Mouse (Mus musculus) lung, embryonic 14.5 days (tissue): Measurements from ENCODE around the gene Pf4. TPM values are rescaled to one million over a fixed set of nuclear protein-coding genes. Genes with fewer than 3 reads are reported as not detected.
A peak's percentile ranks its signal among the peaks of the same experiment; 100 is the strongest.

Experiments used
- ATAC-seq: fragments of 200-750 bp; cut with Nextera tagmentation; 2 replicates; pipeline ENCODE4 v1.8.0; 2017; ENCODE audit warnings: mild to moderate bottlenecking, moderate TSS enrichment, moderate library complexity; ENCODE audit not compliant: insufficient read depth
- DNase-seq: peaks from one replicate; pipeline ENCODE4 v3.0.0-alpha.2; 2015
- H3K27ac ChIP-seq: fragments of 300-500 bp; sonication (generic); 2 replicates; pipeline ENCODE4 v1.5.1; 2014; ENCODE audit warnings: low read depth, mild to moderate bottlenecking, moderate library complexity
- H3K27me3 ChIP-seq: fragments of 300-500 bp; sonication (generic); 2 replicates; pipeline ENCODE4 v1.6.1; 2014; ENCODE audit warnings: low read length, control low read depth; ENCODE audit not compliant: insufficient read depth
- H3K36me3 ChIP-seq: fragments of 300-500 bp; sonication (generic); 2 replicates; pipeline ENCODE4 v1.6.1; 2014; ENCODE audit warnings: control low read depth; ENCODE audit not compliant: insufficient read depth
- H3K4me1 ChIP-seq: fragments of 300-500 bp; sonication (generic); 2 replicates; pipeline ENCODE4 v1.6.1; 2014; ENCODE audit warnings: antibody characterized with exemption, control low read depth; ENCODE audit not compliant: insufficient read depth
- H3K4me2 ChIP-seq: fragments of 300-500 bp; sonication (generic); 2 replicates; pipeline ENCODE4 v1.6.1; 2014; ENCODE audit warnings: mild to moderate bottlenecking
- H3K4me3 ChIP-seq: fragments of 300-500 bp; sonication (generic); 2 replicates; pipeline ENCODE4 v1.5.1; 2014; ENCODE audit warnings: low read depth, low read length
- H3K9ac ChIP-seq: fragments of 300-500 bp; sonication (generic); 2 replicates; pipeline ENCODE4 v1.6.1; 2014
- H3K9me3 ChIP-seq: fragments of 300-500 bp; sonication (generic); 2 replicates; pipeline ENCODE4 v1.6.1; 2016; ENCODE audit warnings: low read depth, low read length, control low read depth
- CTCF ChIP-seq: IDR thresholded peaks from 2 replicates; pipeline ENCODE4 v1.5.1; 2016; ENCODE audit warnings: antibody characterized with exemption, low read depth
- WGBS: fragments of 180-500 bp; shearing (Covaris S2); extraction: QIAGEN DNeasy Blood & Tissue Kit; methylation state at CpG from one replicate; pipeline ENCODE4 v1.1.7; 2014; 5-methylcytosine and 5-hydroxymethylcytosine counted together
- polyA plus RNA-seq: library from polyadenylated mRNA; unstranded; fragments of >200 nt; fragmentation: Nextera tagmentation; extraction: Ambion mirVana; gene quantifications from 2 replicates; pipeline ENCODE4 v1.2.1, GENCODE M21; 2014

Pf4 gene
- polyA plus RNA-seq = 57.3 and 60.3 TPM in 2 replicates

- H3K4me2 ChIP-seq = no peak within 1 kb of the TSS; the same call in 1 of the 2 replicates
- peak; percentile 65; the same call in 1 of the 2 replicates for ATAC-seq
- peak; percentile 73 for DNase-seq
Observed at GRCm38 (mm10) chr5:90771880-90772653, at the start of gene Pf4. Pf4 (plus strand) TSS chr5:90772435.

GRCm38 (mm10) chr5:90722656-90723055 is 49.6 kb upstream of the Pf4 start:
- DNase-seq (no peak), ATAC-seq (no peak)
- TF ChIP-seq CTCF = no peak
- H3K36me3 ChIP-seq = no peaks in the 10 kb centered on the region
- whole genome bisulfite sequencing = 78% methylated on average over 3 of the region's 3 CpGs
- H3K27me3 ChIP-seq = no peaks in the 10 kb centered on the region
- no peak overlapping the region for H3K27ac ChIP-seq
- H3K4me2 ChIP-seq = no peak overlapping the region
- no peaks in the 10 kb centered on the region for H3K4me1 ChIP-seq
- H3K9me3 ChIP-seq = no peaks in the 10 kb centered on the region
- no peak overlapping the region for H3K9ac ChIP-seq
- no peak overlapping the region for H3K4me3 ChIP-seq

More at GRCm38 (mm10) chr5:90771880-90772653, at the start of gene Pf4:
- Histone ChIP-seq H3K27me3 (no peaks in the 10 kb centered on the region), H3K9ac (no peak within 1 kb of the TSS), H3K36me3 (no peaks in the 10 kb centered on the region), H3K4me1 (0 out of 2 replicates have a peak, but pooled peaks cover 7% of the 10 kb centered on the region), H3K9me3 (no peaks in the 10 kb centered on the region), H3K27ac (no peak within 1 kb of the TSS; the same call in 1 of the 2 replicates), H3K4me3 (no peak within 1 kb of the TSS)
- 66% methylated on average over 16 of the region's 16 CpGs for WGBS
- TF ChIP-seq CTCF = no peak

- ATAC-seq = no peak
- DNase-seq = no peak
- WGBS = 52% methylated on average over 3 of the region's 3 CpGs
- no peak overlapping the region for H3K4me2 ChIP-seq
- H3K27ac ChIP-seq = no peak overlapping the region
- no peak overlapping the region for H3K4me3 ChIP-seq
- H3K27me3 ChIP-seq = no peaks in the 10 kb centered on the region
- TF ChIP-seq CTCF = no peak
- H3K9me3 ChIP-seq = no peaks in the 10 kb centered on the region
- no peaks in the 10 kb centered on the region for H3K36me3 ChIP-seq
- H3K4me1 ChIP-seq = no peaks in the 10 kb centered on the region
- no peak overlapping the region for H3K9ac ChIP-seq
Observed at GRCm38 (mm10) chr5:90728254-90728653, 44.0 kb upstream of the Pf4 start.

- ATAC-seq (no peak), DNase-seq (peak; percentile 34)
- H3K4me3 ChIP-seq = no peak overlapping the region
- H3K4me1 ChIP-seq = no peaks in the 10 kb centered on the region
- TF ChIP-seq CTCF = no peak
- no peak overlapping the region for H3K27ac ChIP-seq
- 57% methylated on average over 4 of the region's 4 CpGs for WGBS
- no peaks in the 10 kb centered on the region for H3K9me3 ChIP-seq
- H3K9ac ChIP-seq = no peak overlapping the region
- H3K4me2 ChIP-seq = no peak overlapping the region
- no peaks in the 10 kb centered on the region for H3K27me3 ChIP-seq
- H3K36me3 ChIP-seq = no peaks in the 10 kb centered on the region
Observed at GRCm38 (mm10) chr5:90731480-90731879, 40.8 kb upstream of the Pf4 start.

GRCm38 (mm10) chr5:90742029-90742428 is 30.2 kb upstream of the Pf4 start:
- 56% methylated on average over 4 of the region's 4 CpGs for WGBS
- no peaks in the 10 kb centered on the region for H3K9me3 ChIP-seq
- no peak overlapping the region for H3K4me2 ChIP-seq
- no peak overlapping the region for H3K27ac ChIP-seq
- H3K9ac ChIP-seq = no peak overlapping the region
- no peaks in the 10 kb centered on the region for H3K4me1 ChIP-seq
- no peaks in the 10 kb centered on the region for H3K27me3 ChIP-seq
- DNase-seq = peak; percentile 23
- TF ChIP-seq CTCF = no peak
- H3K36me3 ChIP-seq = no peaks in the 10 kb centered on the region
- H3K4me3 ChIP-seq = no peak overlapping the region
- no peak for ATAC-seq

- 94% methylated on average over 1 of the region's 1 CpGs for WGBS
- Histone ChIP-seq H3K27me3 (no peaks in the 10 kb centered on the region; the same call in 1 of the 2 replicates), H3K9ac (no peak overlapping the region), H3K4me2 (no peak overlapping the region), H3K4me1 (peaks cover 7% of the 10 kb centered on the region), H3K36me3 (no peaks in the 10 kb centered on the region), H3K9me3 (no peaks in the 10 kb centered on the region), H3K27ac (no peak overlapping the region), H3K4me3 (no peak overlapping the region)
- TF ChIP-seq CTCF = no peak
- ATAC-seq (no peak), DNase-seq (no peak)
Observed at GRCm38 (mm10) chr5:90753934-90754333, 18.3 kb upstream of the Pf4 start.

- H3K27me3 ChIP-seq = peaks cover 9% of the 10 kb centered on the region
- no peak for TF ChIP-seq CTCF
- H3K4me2 ChIP-seq = no peak overlapping the region
- no peak overlapping the region for H3K27ac ChIP-seq
- H3K4me1 ChIP-seq = peaks cover 9% of the 10 kb centered on the region
- peak; percentile 35; the same call in 1 of the 2 replicates for ATAC-seq
- DNase-seq = peak; percentile 85
- H3K4me3 ChIP-seq = no peak overlapping the region
- H3K9ac ChIP-seq = no peak overlapping the region
- H3K36me3 ChIP-seq = no peaks in the 10 kb centered on the region
- no peaks in the 10 kb centered on the region for H3K9me3 ChIP-seq
- WGBS = 40% methylated on average over 5 of the region's 5 CpGs
Observed at GRCm38 (mm10) chr5:90758020-90758605, 14.1 kb upstream of the Pf4 start.
